Mouse (Mus musculus) spleen, adult 2 months (tissue): ENCODE data around the gene Olfr1222. TPM values are rescaled to one million over a fixed set of nuclear protein-coding genes. Genes with fewer than 3 reads are reported as not detected.
"Not testable (repeated sequence)": the region's sequence is repeated elsewhere in the genome, so short reads cannot be mapped to it uniquely, and the experiment has no call there.

Source experiments
- DNase-seq, 2 experiments: peaks; one replicate each; pipeline versions ENCODE4 v3.0.0 to v3.0.0-alpha.2; 2012 to 2021; ENCODE audit warnings: low spot score in 2 of 2, low read depth in 1 of 2
- H3K27ac ChIP-seq: fragments of 200-500 bp; 2 replicates; pipeline ENCODE4 v1.5.1; 2012; ENCODE audit warnings: low read length, inconsistent platforms; ENCODE audit not compliant: insufficient read depth
- H3K27me3 ChIP-seq: fragments of 200-500 bp; 2 replicates; pipeline ENCODE4 v1.6.1; 2012; ENCODE audit warnings: mild to moderate bottlenecking, moderate library complexity, low read length, inconsistent platforms; ENCODE audit not compliant: control insufficient read depth, insufficient read depth
- H3K36me3 ChIP-seq: fragments of 200-500 bp; 2 replicates; pipeline ENCODE4 v1.6.1; 2012; ENCODE audit warnings: mild to moderate bottlenecking, low read length, inconsistent platforms; ENCODE audit not compliant: control insufficient read depth, insufficient read depth
- H3K4me1 ChIP-seq: fragments of 200-500 bp; 2 replicates; pipeline ENCODE4 v1.6.1; 2011; ENCODE audit warnings: inconsistent platforms; ENCODE audit not compliant: control insufficient read depth, insufficient read depth, insufficient read length
- H3K4me3 ChIP-seq: fragments of 200-500 bp; 2 replicates; pipeline ENCODE4 v1.5.1; 2011; ENCODE audit warnings: mild to moderate bottlenecking, inconsistent platforms; ENCODE audit not compliant: insufficient read depth, insufficient read length; ENCODE audit errors: extremely low read depth
- CTCF ChIP-seq: fragments of 200-500 bp; IDR thresholded peaks from 2 replicates; pipeline ENCODE4 v1.5.1; 2011; ENCODE audit warnings: mild to moderate bottlenecking, inconsistent platforms; ENCODE audit not compliant: insufficient read depth, insufficient read length, insufficient replicate concordance; ENCODE audit errors: extremely low read depth
- POLR2A ChIP-seq: fragments of 200-500 bp; IDR thresholded peaks from 2 replicates; pipeline ENCODE4 v1.6.1; 2011; ENCODE audit warnings: low read depth, low read length, inconsistent platforms
- WGBS: fragments of 180-500 bp; shearing (Covaris S2); methylation state at CpG from one replicate; pipeline ENCODE4 v1.1.7; 2018; 5-methylcytosine and 5-hydroxymethylcytosine counted together
- polyA plus RNA-seq: library from polyadenylated mRNA; depleted of rRNA; stranded (reverse); fragments of >200 nt; gene quantifications from 2 replicates; pipeline ENCODE4 v1.2.3, GENCODE M21; 2012; rRNA removed

Olfr1222 gene
- polyA plus RNA-seq: not detected in 2 replicates

DNA sequence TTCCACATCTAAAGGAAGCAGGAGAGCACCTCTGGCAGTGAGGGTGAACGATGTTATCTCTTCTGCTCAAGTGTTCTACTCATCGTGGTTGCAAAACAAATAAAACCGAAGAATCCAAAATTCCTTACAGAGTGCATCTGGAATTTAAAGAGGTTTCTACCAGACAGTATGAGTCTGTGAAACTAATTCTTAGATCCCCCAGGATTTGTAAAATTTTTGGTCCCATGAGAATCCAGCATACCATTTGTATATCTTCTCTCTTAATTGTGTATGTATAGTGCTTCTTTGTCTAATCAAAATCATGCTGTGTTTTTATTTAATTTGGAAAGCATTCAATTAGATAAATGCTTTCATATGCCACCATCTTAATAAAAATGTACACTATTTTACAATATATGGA is at the start of gene Olfr1222:
Olfr1222 (minus strand) TSS at position 101 of the 400 bp plus-strand sequence.
- TF ChIP-seq POLR2A (no peak), CTCF (no peak)
- Histone ChIP-seq H3K4me3 (no peak within 1 kb of the TSS), H3K4me1 (no peaks in the 10 kb centered on the region), H3K27me3 (no peaks in the 10 kb centered on the region), H3K27ac (no peak within 1 kb of the TSS), H3K36me3 (no peaks in the 10 kb centered on the region)
- DNase-seq: no peak
- WGBS: 84% methylated on average over 3 of the region's 3 CpGs

DNA sequence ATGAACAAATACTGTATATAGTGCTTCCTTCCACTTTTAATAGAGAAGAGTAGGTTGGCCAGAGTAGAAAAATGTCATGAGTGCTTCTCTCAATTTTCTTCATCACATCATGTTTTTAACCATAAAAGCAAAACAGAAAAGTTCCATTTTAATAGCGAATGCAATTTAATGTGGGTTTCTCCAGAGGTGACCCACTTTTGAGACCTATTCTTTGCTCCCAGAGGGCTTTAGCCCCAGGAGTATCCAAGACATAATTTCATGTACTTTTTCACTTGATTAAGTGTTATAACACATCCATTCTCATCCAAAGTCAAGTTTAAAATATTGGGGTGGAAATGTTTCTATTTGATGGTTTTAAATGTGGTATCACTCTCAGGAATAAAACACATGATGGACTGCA is 41.7 kb upstream of the Olfr1222 start, which contains the start of gene Olfr1225:
Olfr1225 (minus strand) TSS at position 101 of the 400 bp plus-strand sequence.
- DNase-seq: no peak
- no peaks in the 10 kb centered on the region for H3K4me1 ChIP-seq
- H3K27me3 ChIP-seq: no peaks in the 10 kb centered on the region
- H3K4me3 ChIP-seq: no peak within 1 kb of the TSS
- H3K27ac ChIP-seq: no peak within 1 kb of the TSS
- no peaks in the 10 kb centered on the region for H3K36me3 ChIP-seq
- TF ChIP-seq CTCF: no peak
- TF ChIP-seq POLR2A: no peak
- 92% methylated on average over 1 of the region's 1 CpGs for WGBS

DNA sequence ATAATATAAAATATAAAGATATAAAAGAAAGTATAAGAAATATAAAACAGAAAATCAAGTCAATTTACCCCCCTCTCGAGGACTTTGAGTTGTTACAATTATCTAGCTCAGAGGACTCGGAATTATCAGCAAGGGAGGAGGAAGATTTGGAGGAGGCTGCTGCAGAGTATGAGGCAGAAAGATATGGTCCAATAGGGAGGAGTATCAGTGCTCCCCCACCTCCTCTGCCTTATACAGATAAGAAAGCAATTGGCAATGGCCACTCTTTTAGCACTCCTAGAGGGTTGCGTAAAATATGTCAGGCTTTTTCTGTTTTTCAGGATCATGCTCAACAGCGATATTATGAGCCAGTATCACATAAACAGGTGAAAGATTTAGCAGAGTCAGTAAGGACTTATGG is 31.9 kb upstream of the Olfr1222 start:
- not testable (repeated sequence) for H3K36me3 ChIP-seq, DNase-seq, H3K4me1 ChIP-seq, H3K27ac ChIP-seq, H3K27me3 ChIP-seq, H3K4me3 ChIP-seq
- WGBS: 88% methylated on average over 4 of the region's 4 CpGs

DNA sequence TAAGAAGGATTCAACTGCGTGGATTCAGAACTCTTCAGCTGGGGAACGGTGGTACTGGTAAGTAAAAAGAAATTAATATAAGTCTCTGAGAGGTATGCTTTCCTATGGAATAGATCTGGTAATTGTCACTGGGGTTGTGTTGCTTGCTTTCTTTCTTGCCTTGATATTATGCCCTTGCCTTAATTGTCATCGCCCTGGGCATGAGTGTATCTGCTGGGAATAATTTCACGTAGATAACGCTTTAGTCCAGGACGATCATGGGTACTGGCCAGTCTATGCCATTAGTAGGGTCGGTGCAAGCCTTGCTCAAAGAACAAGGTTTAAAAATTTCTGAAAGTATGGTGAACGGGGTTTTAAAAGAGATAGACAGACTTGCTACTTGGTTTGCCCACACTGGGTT is 31.1 kb upstream of the Olfr1222 start, which contains the start of gene Olfr1224-ps1:
Olfr1224-ps1 (minus strand) TSS at position 101 of the 400 bp plus-strand sequence.
- not testable (repeated sequence) for H3K27me3 ChIP-seq, H3K27ac ChIP-seq, H3K4me3 ChIP-seq, DNase-seq, H3K4me1 ChIP-seq, H3K36me3 ChIP-seq
- 88% methylated on average over 8 of the region's 8 CpGs for WGBS

DNA sequence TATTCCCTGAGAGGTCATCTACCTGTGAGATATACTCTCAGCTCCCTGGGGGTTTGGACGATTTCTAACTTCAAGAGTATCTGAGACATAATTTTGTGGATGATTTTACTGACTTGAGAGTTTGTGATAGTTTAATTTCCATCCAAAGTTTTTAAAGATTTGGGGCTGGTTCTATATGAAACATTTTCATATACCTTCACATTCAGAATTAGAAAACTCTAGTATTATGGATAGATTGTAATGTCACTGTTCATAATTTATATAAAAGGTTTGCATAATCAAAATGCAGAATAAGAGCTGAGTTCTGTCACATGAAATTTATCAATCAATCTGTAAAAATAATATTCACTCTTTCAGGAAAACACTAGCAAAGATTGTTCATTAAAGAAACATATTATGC is 18.6 kb upstream of the Olfr1222 start, which contains the start of gene Olfr1223:
Olfr1223 (minus strand) TSS at position 101 of the 400 bp plus-strand sequence.
- Histone ChIP-seq H3K4me3 (no peak within 1 kb of the TSS), H3K4me1 (no peaks in the 10 kb centered on the region), H3K36me3 (no peaks in the 10 kb centered on the region), H3K27ac (no peak within 1 kb of the TSS), H3K27me3 (no peaks in the 10 kb centered on the region)
- WGBS: 64% methylated on average over 1 of the region's 1 CpGs
- TF ChIP-seq CTCF (no peak), POLR2A (no peak)
- no peak for DNase-seq

DNA sequence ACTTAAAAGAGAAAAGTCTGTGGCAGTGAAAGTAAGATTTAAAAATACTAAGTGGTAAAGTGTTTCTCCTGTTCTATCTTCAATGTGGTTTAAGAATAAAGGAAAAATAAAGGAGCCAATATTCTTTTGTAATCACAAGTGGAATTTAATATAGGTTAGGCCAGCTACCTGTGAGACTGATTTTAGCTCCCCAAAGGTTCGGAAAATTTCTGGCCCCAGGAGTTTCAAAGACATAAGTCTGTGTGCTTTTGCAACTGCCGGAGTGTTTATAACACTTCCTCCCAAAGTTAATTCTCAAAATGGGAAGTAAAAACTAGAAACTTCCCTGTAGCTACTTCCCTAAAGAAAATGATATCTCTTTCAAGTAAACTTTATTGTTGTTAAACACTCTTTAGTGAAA is 15.7 kb downstream of the Olfr1222 start, which contains the start of gene Olfr1221:
Olfr1221 (minus strand) TSS at position 101 of the 400 bp plus-strand sequence.
- Histone ChIP-seq H3K36me3 (no peaks in the 10 kb centered on the region), H3K27me3 (no peaks in the 10 kb centered on the region), H3K4me3 (no peak within 1 kb of the TSS), H3K4me1 (no peaks in the 10 kb centered on the region), H3K27ac (no peak within 1 kb of the TSS)
- DNase-seq: no peak
- TF ChIP-seq POLR2A (no peak), CTCF (no peak)
- WGBS: 18% methylated on average over 2 of the region's 2 CpGs

DNA sequence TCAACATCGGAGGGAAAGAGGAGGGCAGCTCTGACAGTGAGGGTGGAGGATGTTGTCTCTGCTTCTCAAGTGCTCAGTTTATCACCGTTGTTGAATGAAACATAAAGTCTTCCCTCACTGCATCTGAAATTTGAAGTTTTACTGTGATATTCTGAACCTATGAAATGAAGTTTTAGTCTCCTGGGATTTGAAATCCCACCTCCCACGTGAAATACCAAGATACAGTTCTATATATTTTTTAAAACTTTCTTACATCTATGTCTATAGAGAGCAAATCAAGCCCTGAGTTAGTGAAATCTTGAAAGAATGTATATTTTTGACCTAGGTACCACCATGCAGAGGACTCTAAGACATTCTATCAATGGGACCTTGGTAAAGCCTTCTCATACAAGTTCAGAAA is 26.1 kb downstream of the Olfr1222 start, which contains the start of gene Olfr1220:
Olfr1220 (minus strand) TSS at position 101 of the 400 bp plus-strand sequence.
- Histone ChIP-seq H3K36me3 (no peaks in the 10 kb centered on the region), H3K27ac (no peak within 1 kb of the TSS), H3K4me3 (no peak within 1 kb of the TSS), H3K27me3 (no peaks in the 10 kb centered on the region), H3K4me1 (no peaks in the 10 kb centered on the region)
- DNase-seq: no peak
- WGBS: 74% methylated on average over 3 of the region's 3 CpGs
- TF ChIP-seq CTCF (no peak), POLR2A (no peak)
